ENCODE assay signal across 8 mouse cellular contexts in genomic region chr7:29457772-29458171, GRCm38 (mm10).
DNase-seq lines count a peak whose midpoint lies in the region; ATAC-seq and TF ChIP-seq lines count a peak whose summit lies in the region.

No protein-coding gene starts in this region.

- H3K9me3 ChIP-seq in kidney, embryonic 16.5 days (ENCODE audit: low read length): no peaks in the 10 kb centered on the region

- H3K27me3 ChIP-seq in heart, adult 2 months (ENCODE audit: control insufficient read depth, insufficient read depth, low read length): no peaks in the 10 kb centered on the region
- H3K27me3 ChIP-seq in kidney, embryonic 16.5 days (ENCODE audit: insufficient read depth, low read length): no peaks in the 10 kb centered on the region
- H3K27me3 ChIP-seq in myocyte (ENCODE audit: control insufficient read depth, insufficient read depth, insufficient read length): no peaks in the 10 kb centered on the region

- TF ChIP-seq EP300 in heart, adult 2 months (IDR thresholded peaks at IDR 0.05; ENCODE audit: insufficient read depth, low read depth, low read length): 0 out of 2 replicates have a peak, but pooled peaks have one; percentile 47

- no peaks in the 10 kb centered on the region for H3K36me3 ChIP-seq in heart, adult 2 months (ENCODE audit: control insufficient read depth, insufficient read depth, low read length)
- no peaks in the 10 kb centered on the region for H3K36me3 ChIP-seq in kidney, embryonic 16.5 days (ENCODE audit: insufficient read depth, low read length)
- H3K36me3 ChIP-seq in myocyte (ENCODE audit: control insufficient read depth, insufficient read depth): no peaks in the 10 kb centered on the region

- H3K9ac ChIP-seq in heart, adult 2 months (ENCODE audit: low read depth, low read length): no peak overlapping the region
- H3K9ac ChIP-seq in kidney, embryonic 16.5 days (replicated peaks; ENCODE audit: low read length): no peak overlapping the region

- H3K27ac ChIP-seq in gastrocnemius, adult 2 months: peak overlapping the region; percentile 76
- H3K27ac ChIP-seq in heart, adult 2 months: peak overlapping the region; percentile 56
- peak overlapping the region; percentile 49; the same call in 1 of the 2 replicates for H3K27ac ChIP-seq in kidney, embryonic 16.5 days (ENCODE audit: low read length)

- H3K4me1 ChIP-seq in heart, adult 2 months (ENCODE audit: control insufficient read depth, insufficient read depth, low read length): peaks cover 21% of the 10 kb centered on the region
- H3K4me1 ChIP-seq in kidney, embryonic 16.5 days (ENCODE audit: insufficient read depth, low read length): peaks cover 31% of the 10 kb centered on the region

- no peak overlapping the region for H3K4me3 ChIP-seq in gastrocnemius, adult 2 months
- no peak overlapping the region for H3K4me3 ChIP-seq in heart, adult 2 months
- H3K4me3 ChIP-seq in kidney, embryonic 16.5 days (ENCODE audit: low read length): no peak overlapping the region
- no peak overlapping the region for H3K4me3 ChIP-seq in myocyte

- DNase-seq in gastrocnemius, adult 2 months: peak; percentile 71
- DNase-seq in gastrocnemius, postnatal 36 days: no peak
- DNase-seq in heart, adult 2 months: peak; percentile 52 to 64
- DNase-seq in T-cell, adult 2 months (ENCODE audit: low spot score): no peak
- no peak for DNase-seq in B cell, adult 2 months

- TF ChIP-seq POLR2A in heart, adult 2 months (IDR thresholded peaks at IDR 0.05; ENCODE audit: insufficient read depth, low read depth, low read length): no peak
- no peak for TF ChIP-seq POLR2A in myocyte (IDR thresholded peaks at IDR 0.05; ENCODE audit: insufficient read length, low read depth)

- no peak for ATAC-seq in kidney, embryonic 16.5 days (ENCODE audit: low FRiP score, low TSS enrichment)
- ATAC-seq in erythroblast, adult 5-6 weeks (replicated peaks; ENCODE audit: low FRiP score, poor library complexity, severe bottlenecking): no peak

- H3K4me2 ChIP-seq in kidney, embryonic 16.5 days (replicated peaks; ENCODE audit: low read depth, low read length): no peak overlapping the region
- peak overlapping the region; percentile 60 for H3K4me2 ChIP-seq in myocyte (ENCODE audit: low read depth)

- intact Hi-C loops in gastrocnemius, adult 2 months (cut with DNase I): loop anchor here (5.0 kb wide), 1 partner anchor 60 kb away; the partner anchor contains the start of gene Sipa1l3
- intact Hi-C loops in gastrocnemius, postnatal 36 days (cut with DNase I): loop anchor here (5.0 kb wide), 1 partner anchor 60 kb away; the partner anchor contains the start of gene Sipa1l3
- intact Hi-C loops in heart, adult 2 months (cut with DNase I): no loop called here

- no peak for TF ChIP-seq CTCF in gastrocnemius, adult 2 months (IDR thresholded peaks at IDR 0.05)
- TF ChIP-seq CTCF in heart, adult 2 months (IDR thresholded peaks at IDR 0.05): no peak

- no peaks in the 10 kb centered on the region for H3K79me2 ChIP-seq in heart, adult 2 months (replicated peaks; ENCODE audit: control insufficient read depth, insufficient read depth, low read length)
- H3K79me2 ChIP-seq in myocyte (ENCODE audit: control insufficient read depth, insufficient read depth): peaks cover 46% of the 10 kb centered on the region

- H3ac ChIP-seq in myocyte (ENCODE audit: control insufficient read depth, insufficient read length): no peak overlapping the region

- 41% methylated on average over 6 of the region's 6 CpGs for WGBS in heart, adult 2 months
- 49% methylated on average over 6 of the region's 6 CpGs for WGBS in kidney, embryonic 16.5 days

TF ChIP-seq in myocyte, 11 proteins besides CTCF, POLR2A, EP300 and RAD21:
- peak; percentile 53 for TF ChIP-seq TCF12 (IDR thresholded peaks at IDR 0.05; ENCODE audit: insufficient read depth, poor library complexity, severe bottlenecking)
- TF ChIP-seq E2F4 (IDR thresholded peaks at IDR 0.05; ENCODE audit: insufficient read depth): no peak
- peak; percentile 92 for TF ChIP-seq USF1 (IDR thresholded peaks at IDR 0.05; ENCODE audit: low read depth)
- TF ChIP-seq SRF (IDR thresholded peaks at IDR 0.05; ENCODE audit: control insufficient read depth, insufficient read length, low read depth): no peak
- TF ChIP-seq CEBPB (IDR thresholded peaks at IDR 0.05; ENCODE audit: insufficient read depth, poor library complexity, severe bottlenecking): peak; percentile 66; the same call in 1 of the 2 replicates
- peak in 2 of 3 experiments; percentile 55 to 81 for TF ChIP-seq MYOG (IDR thresholded peaks at IDR 0.05; ENCODE audit: control insufficient read depth in 1 of 3, insufficient read depth in 1 of 3, insufficient read length in 2 of 3, low read depth in 2 of 3)
- TF ChIP-seq REST (IDR thresholded peaks at IDR 0.05; ENCODE audit: insufficient read depth, insufficient read length): no peak
- TF ChIP-seq MYOD1 (IDR thresholded peaks at IDR 0.05; ENCODE audit: control insufficient read depth in 1 of 3, insufficient read length in 2 of 3, low read depth in 2 of 3): peak in 2 of 3 experiments; percentile 64 to 66

Comparison
In these comparisons a context has a peak if more than half of its experiments do, and no peak if none do; other contexts are left out.
1. DNase-seq: peak in gastrocnemius, adult 2 months (single experiment) and heart, adult 2 months (2 of 2); none in gastrocnemius, postnatal 36 days (0 of 2), T-cell, adult 2 months (single experiment) and B cell, adult 2 months (0 of 2).
2. Peak in every context shown above with its lines, with median percentiles within 50 percentile points of each other: H3K27ac ChIP-seq.